Mouse (Mus musculus) stomach, postnatal 0 days (tissue): ENCODE measurements around the gene Mrps35. TPM values are rescaled to one million over a fixed set of nuclear protein-coding genes. Genes with fewer than 3 reads are reported as not detected.

Experiments
- ATAC-seq: fragments of 200-750 bp; cut with Nextera tagmentation; 2 replicates; pipeline ENCODE4 v1.8.0; 2017; ENCODE audit not compliant: low FRiP score, low TSS enrichment
- DNase-seq: peaks from one replicate; pipeline ENCODE4 v3.0.0-alpha.2; 2016; ENCODE audit warnings: low spot score
- H3K27ac ChIP-seq: fragments of 300-500 bp; sonication (generic); replicated peaks from 2 replicates; pipeline ENCODE4 v1.5.1; 2014; ENCODE audit warnings: mild to moderate bottlenecking, control low read depth
- H3K27me3 ChIP-seq: fragments of 300-500 bp; sonication (generic); 2 replicates; pipeline ENCODE4 v1.6.1; 2014; ENCODE audit warnings: low read length; ENCODE audit not compliant: control insufficient read depth, insufficient read depth
- H3K36me3 ChIP-seq: fragments of 300-500 bp; sonication (generic); 2 replicates; pipeline ENCODE4 v1.6.1; 2014; ENCODE audit warnings: low read length, mixed read lengths; ENCODE audit not compliant: control insufficient read depth, insufficient read depth
- H3K4me1 ChIP-seq: fragments of 300-500 bp; sonication (generic); replicated peaks from 2 replicates; pipeline ENCODE4 v1.6.1; 2014; ENCODE audit warnings: antibody characterized with exemption; ENCODE audit not compliant: control insufficient read depth, insufficient read depth
- H3K4me2 ChIP-seq: fragments of 300-500 bp; sonication (generic); replicated peaks from 2 replicates; pipeline ENCODE4 v1.6.1; 2014; ENCODE audit warnings: low read depth, mild to moderate bottlenecking, control low read depth, moderate library complexity
- H3K4me3 ChIP-seq: fragments of 300-500 bp; sonication (generic); 2 replicates; pipeline ENCODE4 v1.5.1; 2014; ENCODE audit warnings: low read depth, low read length, control low read depth
- H3K9ac ChIP-seq: fragments of 300-500 bp; sonication (generic); 2 replicates; pipeline ENCODE4 v1.6.1; 2014; ENCODE audit warnings: mild to moderate bottlenecking, low read length, control low read depth, mixed read lengths
- H3K9me3 ChIP-seq: fragments of 300-500 bp; sonication (generic); 2 replicates; pipeline ENCODE4 v1.6.1; 2016; ENCODE audit warnings: low read length; ENCODE audit not compliant: control insufficient read depth
- CTCF ChIP-seq: IDR thresholded peaks from 2 replicates; pipeline ENCODE4 v1.5.1; 2016; ENCODE audit warnings: antibody characterized with exemption, low read depth, mild to moderate bottlenecking, moderate library complexity
- EP300 ChIP-seq: optimal IDR thresholded peaks from 2 replicates; pipeline ENCODE3; 2016; ENCODE audit warnings: antibody characterized with exemption
- WGBS: fragments of 180-500 bp; shearing (Covaris S2); extraction: QIAGEN DNeasy Blood & Tissue Kit; methylation state at CpG from one replicate; pipeline ENCODE4 v1.1.7; 2014; 5-methylcytosine and 5-hydroxymethylcytosine counted together
- polyA plus RNA-seq: library from polyadenylated mRNA; unstranded; fragments of >200 nt; fragmentation: Nextera tagmentation; extraction: Ambion mirVana; gene quantifications from 2 replicates; pipeline ENCODE4 v1.2.1, GENCODE M21; 2015

Gene Mrps35
- polyA plus RNA-seq, 1 experiment from 2014 or later = 101 TPM

DNA sequence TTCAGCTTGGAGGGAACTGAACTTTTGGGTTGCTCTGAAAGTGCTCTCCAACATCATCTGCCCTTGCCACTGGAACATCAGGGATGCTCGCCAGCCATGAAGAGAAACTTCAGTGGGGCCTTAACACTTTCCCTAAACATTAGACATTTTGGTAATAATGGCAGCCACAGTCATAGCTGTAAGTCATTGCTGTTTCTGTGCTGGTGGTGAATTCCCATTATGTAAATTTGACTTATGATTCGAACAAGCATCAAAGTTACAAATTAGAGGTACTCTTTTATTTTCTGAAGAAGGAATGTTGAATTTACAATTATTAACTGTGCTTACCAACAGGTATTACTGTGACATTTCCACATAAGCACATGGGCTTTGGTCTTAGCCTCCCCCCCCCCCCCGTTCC is 75.6 kb downstream of the Mrps35 start:
- no peak overlapping the region for H3K27ac ChIP-seq
- no peak overlapping the region for H3K4me2 ChIP-seq
- no peak overlapping the region for H3K9ac ChIP-seq
- H3K4me1 ChIP-seq = no peaks in the 10 kb centered on the region
- H3K36me3 ChIP-seq = no peaks in the 10 kb centered on the region
- no peaks in the 10 kb centered on the region for H3K27me3 ChIP-seq
- DNase-seq (no peak), ATAC-seq (no peak)
- no peaks in the 10 kb centered on the region for H3K9me3 ChIP-seq
- 81% methylated on average over 3 of the region's 3 CpGs for WGBS
- no peak overlapping the region for H3K4me3 ChIP-seq
- TF ChIP-seq EP300 (no peak), CTCF (no peak)

DNA sequence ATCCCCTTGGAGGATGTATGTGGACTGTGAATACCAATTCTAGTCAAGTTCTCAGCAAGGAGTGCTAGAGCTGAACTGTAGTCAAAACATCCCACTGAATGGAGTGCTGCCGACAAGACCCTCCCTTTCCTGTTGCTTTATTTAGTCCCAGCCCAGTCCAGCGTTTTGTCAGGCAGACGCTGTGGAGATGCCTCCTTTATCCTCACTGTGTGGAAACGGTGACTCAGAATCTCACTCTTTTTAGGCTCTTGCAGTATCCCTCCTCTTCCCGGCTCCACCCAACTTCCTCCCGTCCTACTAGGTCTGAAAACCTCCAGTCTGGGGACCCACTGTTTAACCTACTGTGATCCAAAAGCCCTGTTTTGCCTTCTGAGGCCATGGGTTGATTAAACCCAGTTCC is 78.8 kb downstream of the Mrps35 start:
- Histone ChIP-seq H3K27ac (no peak overlapping the region), H3K36me3 (no peaks in the 10 kb centered on the region), H3K9ac (no peak overlapping the region), H3K4me2 (no peak overlapping the region), H3K27me3 (no peaks in the 10 kb centered on the region), H3K4me3 (no peak overlapping the region), H3K4me1 (no peaks in the 10 kb centered on the region), H3K9me3 (no peaks in the 10 kb centered on the region)
- DNase-seq = no peak
- TF ChIP-seq EP300 (no peak), CTCF (no peak)
- no peak for ATAC-seq
- WGBS = 39% methylated on average over 6 of the region's 6 CpGs

Other genes starting within 250 kb of the Mrps35 start
- gene Arntl2, start 246.7 kb upstream of the Mrps35 start, polyA plus RNA-seq = 3.8 and 4.7 TPM in 2 replicates
- not detected in 2 replicates for gene Smco2, start 192.7 kb upstream of the Mrps35 start, polyA plus RNA-seq
- 26.1 and 29.8 TPM in 2 replicates for gene Ppfibp1, start 154.3 kb upstream of the Mrps35 start, polyA plus RNA-seq
- 0.11 TPM in 1 of 2 replicates, not detected in the other for gene 1700034J05Rik, start 88.3 kb upstream of the Mrps35 start, polyA plus RNA-seq
- gene Rep15, start 10.2 kb upstream of the Mrps35 start, polyA plus RNA-seq = 173 and 196 TPM in 2 replicates
- 2.4 and 3.2 TPM in 2 replicates for gene Mansc4, start 44.3 kb downstream of the Mrps35 start, polyA plus RNA-seq
- gene Klhl42, start 48.6 kb downstream of the Mrps35 start, polyA plus RNA-seq = 4.0 and 4.5 TPM in 2 replicates
- 4.1 and 5.7 TPM in 2 replicates for gene Pthlh, start 221.4 kb downstream of the Mrps35 start, polyA plus RNA-seq